Mouse (Mus musculus) ES-E14 (cell line): ENCODE measurements around the gene Socs3.

ENCODE experiments used
- HCFC1 ChIP-seq: IDR thresholded peaks from 2 replicates; pipeline ENCODE4 v1.6.1; 2012; ENCODE audit warnings: low read length, inconsistent platforms, borderline replicate concordance; ENCODE audit not compliant: insufficient read depth
- MAFK ChIP-seq: IDR thresholded peaks from 2 replicates; pipeline ENCODE4 v1.6.1; 2014; ENCODE audit warnings: mild to moderate bottlenecking, low read depth, low read length, inconsistent platforms; ENCODE audit not compliant: insufficient read depth
- ZC3H11A ChIP-seq: IDR thresholded peaks from 2 replicates; pipeline ENCODE4 v1.6.1; 2012; ENCODE audit warnings: low read depth, mild to moderate bottlenecking, inconsistent platforms, low read length, borderline replicate concordance
- ZNF384 ChIP-seq: IDR thresholded peaks from 2 replicates; pipeline ENCODE4 v1.6.1; 2012; ENCODE audit warnings: low read depth, low read length, inconsistent platforms

GRCm38 (mm10) chr11:117998356-117998755 lies 28.5 kb upstream of the Socs3 start:
- TF ChIP-seq MAFK (no peak), HCFC1 (no peak), ZC3H11A (no peak), ZNF384 (no peak)
